Mouse (Mus musculus) liver, embryonic 15.5 days (tissue): ENCODE data around the gene Ciao2b. TPM values are rescaled to one million over a fixed set of nuclear protein-coding genes. Genes with fewer than 3 reads are reported as not detected.
"Not testable (repeated sequence)": the region's sequence is repeated elsewhere in the genome, so short reads cannot be mapped to it uniquely, and the experiment has no call there.

Experiments used
- ATAC-seq: fragments of 200-750 bp; cut with Nextera tagmentation; 2 replicates; pipeline ENCODE4 v1.8.0; 2017; ENCODE audit warnings: moderate number of reproducible peaks, mild to moderate bottlenecking, moderate library complexity; ENCODE audit not compliant: insufficient read depth
- H3K27ac ChIP-seq: fragments of 300-500 bp; sonication (generic); replicated peaks from 2 replicates; pipeline ENCODE4 v1.5.1; 2015; ENCODE audit warnings: mild to moderate bottlenecking, inconsistent platforms
- H3K27me3 ChIP-seq: fragments of 300-500 bp; sonication (generic); 2 replicates; pipeline ENCODE4 v1.6.1; 2015; ENCODE audit warnings: mild to moderate bottlenecking, inconsistent platforms
- H3K36me3 ChIP-seq: fragments of 300-500 bp; sonication (generic); replicated peaks from 2 replicates; pipeline ENCODE4 v1.6.1; 2015; ENCODE audit warnings: moderate library complexity, mild to moderate bottlenecking, inconsistent platforms
- H3K4me1 ChIP-seq: fragments of 300-500 bp; sonication (generic); replicated peaks from 2 replicates; pipeline ENCODE4 v1.6.1; 2015; ENCODE audit warnings: inconsistent platforms
- H3K4me2 ChIP-seq: fragments of 300-500 bp; sonication (generic); 2 replicates; pipeline ENCODE4 v1.6.1; 2015; ENCODE audit warnings: moderate library complexity, mild to moderate bottlenecking, inconsistent platforms
- H3K4me3 ChIP-seq: fragments of 300-500 bp; sonication (generic); replicated peaks from 2 replicates; pipeline ENCODE4 v1.5.1; 2015; ENCODE audit warnings: mild to moderate bottlenecking, inconsistent platforms
- H3K9ac ChIP-seq: fragments of 300-500 bp; sonication (generic); 2 replicates; pipeline ENCODE4 v1.6.1; 2015; ENCODE audit warnings: moderate library complexity, mild to moderate bottlenecking, inconsistent platforms
- H3K9me3 ChIP-seq: fragments of 300-500 bp; sonication (generic); replicated peaks from 2 replicates; pipeline ENCODE4 v1.6.1; 2016; ENCODE audit warnings: inconsistent platforms
- WGBS: fragments of 180-500 bp; shearing (Covaris S2); methylation state at CpG from one replicate; pipeline ENCODE4 v1.1.7; 2015; ENCODE audit warnings: mixed read lengths; ENCODE audit not compliant: insufficient replicate concordance; 5-methylcytosine and 5-hydroxymethylcytosine counted together
- polyA plus RNA-seq: library from polyadenylated mRNA; unstranded; fragments of >200 nt; fragmentation: Nextera tagmentation; extraction: Ambion mirVana; gene quantifications from 2 replicates; pipeline ENCODE4 v1.2.1, GENCODE M21; 2015

Gene Ciao2b
- 37.5 and 44.3 TPM in 2 replicates for polyA plus RNA-seq

GRCm38 (mm10) chr8:104641426-104642323 is at the start of gene Ciao2b:
Ciao2b (minus strand) TSS chr8:104641965.
- Histone ChIP-seq H3K27ac (peak within 1 kb of the TSS; percentile 74), H3K4me3 (peak within 1 kb of the TSS; percentile 73), H3K36me3 (peaks cover 20% of the 10 kb centered on the region; the same call in 1 of the 2 replicates), H3K9me3 (no peaks in the 10 kb centered on the region), H3K27me3 (no peaks in the 10 kb centered on the region), H3K4me1 (peaks cover 25% of the 10 kb centered on the region), H3K4me2 (peak within 1 kb of the TSS; percentile 87), H3K9ac (peak within 1 kb of the TSS; percentile 71)
- peak; percentile 93 for ATAC-seq
- under 1% methylated on average over 66 of the region's 66 CpGs for WGBS

GRCm38 (mm10) chr8:104688433-104688832 is 46.7 kb upstream of the Ciao2b start:
- Histone ChIP-seq H3K4me2 (no peak overlapping the region), H3K4me1 (no peaks in the 10 kb centered on the region), H3K9me3 (no peaks in the 10 kb centered on the region), H3K27me3 (no peaks in the 10 kb centered on the region), H3K36me3 (no peaks in the 10 kb centered on the region), H3K27ac (no peak overlapping the region), H3K9ac (no peak overlapping the region), H3K4me3 (no peak overlapping the region)
- 41% methylated on average over 4 of the region's 4 CpGs for WGBS
- no peak for ATAC-seq

GRCm38 (mm10) chr8:104655614-104656013 is 13.8 kb upstream of the Ciao2b start:
- no peak overlapping the region for H3K4me3 ChIP-seq
- no peak overlapping the region for H3K27ac ChIP-seq
- H3K4me1 ChIP-seq = no peaks in the 10 kb centered on the region
- H3K9ac ChIP-seq = no peak overlapping the region
- no peak overlapping the region for H3K4me2 ChIP-seq
- no peaks in the 10 kb centered on the region for H3K27me3 ChIP-seq
- H3K36me3 ChIP-seq = no peaks in the 10 kb centered on the region
- no peaks in the 10 kb centered on the region for H3K9me3 ChIP-seq
- no peak for ATAC-seq
- 61% methylated on average over 4 of the region's 4 CpGs for WGBS

- Histone ChIP-seq H3K27me3 (no peaks in the 10 kb centered on the region), H3K4me2 (no peak overlapping the region), H3K4me3 (no peak overlapping the region), H3K9me3 (no peaks in the 10 kb centered on the region), H3K4me1 (no peaks in the 10 kb centered on the region), H3K27ac (no peak overlapping the region), H3K9ac (no peak overlapping the region), H3K36me3 (no peaks in the 10 kb centered on the region)
- ATAC-seq = no peak
- 4% methylated on average over 3 of the region's 3 CpGs for whole genome bisulfite sequencing
Observed at GRCm38 (mm10) chr8:104654984-104655383, 13.2 kb upstream of the Ciao2b start.

GRCm38 (mm10) chr8:104644187-104644586 is 2.4 kb upstream of the Ciao2b start:
- H3K9ac ChIP-seq, H3K36me3 ChIP-seq, H3K27me3 ChIP-seq, H3K9me3 ChIP-seq, H3K4me3 ChIP-seq, ATAC-seq, H3K4me2 ChIP-seq, H3K27ac ChIP-seq: not testable (repeated sequence)
- peaks cover 22% of the 10 kb centered on the region for H3K4me1 ChIP-seq
- 58% methylated on average over 3 of the region's 3 CpGs for WGBS

- Histone ChIP-seq H3K36me3 (peaks cover 20% of the 10 kb centered on the region; the same call in 1 of the 2 replicates), H3K27me3 (no peaks in the 10 kb centered on the region), H3K9me3 (no peaks in the 10 kb centered on the region), H3K4me2 (peak overlapping the region; percentile 87), H3K4me1 (peaks cover 25% of the 10 kb centered on the region), H3K9ac (peak overlapping the region; percentile 71), H3K4me3 (peak overlapping the region; percentile 73), H3K27ac (peak overlapping the region; percentile 74; the same call in 1 of the 2 replicates)
- ATAC-seq = no peak
- 84% methylated on average over 6 of the region's 6 CpGs for WGBS
Observed at GRCm38 (mm10) chr8:104642324-104642654, 524 bp upstream of the Ciao2b start.

GRCm38 (mm10) chr8:104640831-104641370 is 864 bp downstream of the Ciao2b start:
- peak overlapping the region; percentile 74 for H3K27ac ChIP-seq
- peaks cover 20% of the 10 kb centered on the region; the same call in 1 of the 2 replicates for H3K36me3 ChIP-seq
- WGBS = 6% methylated on average over 25 of the region's 25 CpGs
- H3K9me3 ChIP-seq = no peaks in the 10 kb centered on the region
- peak overlapping the region; percentile 87 for H3K4me2 ChIP-seq
- H3K4me3 ChIP-seq = peak overlapping the region; percentile 73
- H3K4me1 ChIP-seq = peaks cover 25% of the 10 kb centered on the region
- ATAC-seq = no peak
- H3K27me3 ChIP-seq = no peaks in the 10 kb centered on the region
- H3K9ac ChIP-seq = peak overlapping the region; percentile 71

- H3K27ac ChIP-seq = no peak overlapping the region
- peaks cover 20% of the 10 kb centered on the region; the same call in 1 of the 2 replicates for H3K36me3 ChIP-seq
- peak overlapping the region; percentile 73 for H3K4me3 ChIP-seq
- H3K4me1 ChIP-seq = peaks cover 25% of the 10 kb centered on the region
- H3K9ac ChIP-seq = peak overlapping the region; percentile 71
- ATAC-seq = no peak
- H3K4me2 ChIP-seq = peak overlapping the region; percentile 87
- H3K27me3 ChIP-seq = no peaks in the 10 kb centered on the region
- no peaks in the 10 kb centered on the region for H3K9me3 ChIP-seq
- 65% methylated on average over 7 of the region's 7 CpGs for WGBS
Observed at GRCm38 (mm10) chr8:104640241-104640640, 1.5 kb downstream of the Ciao2b start.

- no peak overlapping the region for H3K9ac ChIP-seq
- H3K4me3 ChIP-seq = no peak overlapping the region
- H3K4me1 ChIP-seq = peaks cover 25% of the 10 kb centered on the region
- no peak overlapping the region for H3K27ac ChIP-seq
- 65% methylated on average over 6 of the region's 6 CpGs for WGBS
- no peaks in the 10 kb centered on the region for H3K9me3 ChIP-seq
- H3K27me3 ChIP-seq = no peaks in the 10 kb centered on the region
- ATAC-seq = no peak
- H3K4me2 ChIP-seq = no peak overlapping the region
- H3K36me3 ChIP-seq = peaks cover 20% of the 10 kb centered on the region; the same call in 1 of the 2 replicates
Observed at GRCm38 (mm10) chr8:104638010-104638409, 3.8 kb downstream of the Ciao2b start.

GRCm38 (mm10) chr8:104635004-104635710 is 6.6 kb downstream of the Ciao2b start:
- no peak overlapping the region for H3K4me2 ChIP-seq
- no peaks in the 10 kb centered on the region for H3K9me3 ChIP-seq
- H3K4me3 ChIP-seq = no peak overlapping the region
- 51% methylated on average over 3 of the region's 3 CpGs for WGBS
- H3K27me3 ChIP-seq = peaks cover 25% of the 10 kb centered on the region
- peaks cover 20% of the 10 kb centered on the region; the same call in 1 of the 2 replicates for H3K36me3 ChIP-seq
- H3K4me1 ChIP-seq = peaks cover 20% of the 10 kb centered on the region
- no peak for ATAC-seq
- H3K9ac ChIP-seq = no peak overlapping the region
- no peak overlapping the region for H3K27ac ChIP-seq
